Mouse (Mus musculus): ENCODE data around the gene Reln.

- no peak for TF ChIP-seq CTCF (IDR thresholded peaks at IDR 0.05; ENCODE audit: extremely low read depth, insufficient read depth, low read length)
- TF ChIP-seq POLR2A (IDR thresholded peaks at IDR 0.05; ENCODE audit: extremely low read depth, insufficient read depth, low read length): no peak
Measured at GRCm38 (mm10) chr5:22118456-22118855, 226.0 kb downstream of the Reln start.
